Mouse (Mus musculus): ENCODE results near the gene Pex26. TPM values are rescaled to one million over a fixed set of nuclear protein-coding genes. Genes with fewer than 3 reads are reported as not detected.

Gene Pex26
- total and polyA plus RNA-seq, 3 experiments = 6.9 to 9.9 TPM; not detected in 1

- Histone ChIP-seq H3K79me2 (ENCODE audit: control insufficient read depth, insufficient read depth, low read length, poor library complexity) (no peaks in the 10 kb centered on the region), H3K27ac (ENCODE audit: control insufficient read depth, low read depth, low read length) (no peak overlapping the region), H3K4me1 (ENCODE audit: control insufficient read depth in 1 of 2, insufficient read depth in 2 of 2, low read length in 2 of 2) (no peaks in the 10 kb centered on the region), H3K4me3 (ENCODE audit: control insufficient read depth in 1 of 2, insufficient read depth in 1 of 2, low read depth in 2 of 2, low read length in 2 of 2) (no peak overlapping the region), H3K36me3 (ENCODE audit: control insufficient read depth in 1 of 2, insufficient read depth in 2 of 2, low read length in 2 of 2) (no peaks in the 10 kb centered on the region; a peak in 2 of 4 replicates), H3K27me3 (ENCODE audit: control insufficient read depth in 1 of 2, insufficient read depth in 2 of 2, low read length in 2 of 2) (no peaks in the 10 kb centered on the region), H3K9ac (ENCODE audit: control insufficient read depth, low read depth, low read length, poor library complexity, severe bottlenecking) (no peak overlapping the region), H3K9me3 (replicated peaks; ENCODE audit: insufficient read depth, low read length) (no peaks in the 10 kb centered on the region)
- DNase-seq (ENCODE audit: low read depth, low spot score) = no peak
- TF ChIP-seq ZMIZ1 (IDR thresholded peaks at IDR 0.05; ENCODE audit: low read depth, low read length) (no peak), MXI1 (IDR thresholded peaks at IDR 0.05; ENCODE audit: low read depth, low read length) (no peak), CTCF (IDR thresholded peaks at IDR 0.05 in 2 of 3, conservative IDR thresholded peaks at IDR 0.05 in 1 of 3; ENCODE audit: control insufficient read depth in 1 of 3, insufficient read depth in 1 of 3, low read depth in 2 of 3, low read length in 3 of 3, poor library complexity in 1 of 3, severe bottlenecking in 1 of 3) (no peak), ZC3H11A (IDR thresholded peaks at IDR 0.05; ENCODE audit: low read depth, low read length) (no peak), GATA1 (IDR thresholded peaks at IDR 0.05; ENCODE audit: low read depth, low read length) (no peak), USF1 (IDR thresholded peaks at IDR 0.05; ENCODE audit: low read depth, low read length) (no peak), MAZ (IDR thresholded peaks at IDR 0.05; ENCODE audit: low read depth, low read length) (no peak), CHD2 (IDR thresholded peaks at IDR 0.05; ENCODE audit: low read length) (no peak), NELFE (IDR thresholded peaks at IDR 0.05; ENCODE audit: low read depth, low read length) (no peak), RCOR1 (IDR thresholded peaks at IDR 0.05; ENCODE audit: low read depth, low read length) (no peak), POLR2AphosphoS2 (IDR thresholded peaks at IDR 0.05; ENCODE audit: low read length) (no peak)
Observed at GRCm38 (mm10) chr6:121197807-121198365, 14.4 kb downstream of the Pex26 start.

GRCm38 (mm10) chr6:121200458-121200857 lies 17.0 kb downstream of the Pex26 start:
- Histone ChIP-seq H3K36me3 (ENCODE audit: control insufficient read depth in 1 of 2, insufficient read depth in 2 of 2, low read length in 2 of 2) (no peaks in the 10 kb centered on the region; a peak in 1 of 4 replicates), H3K27ac (ENCODE audit: control insufficient read depth, low read depth, low read length) (no peak overlapping the region), H3K4me3 (ENCODE audit: control insufficient read depth in 1 of 2, insufficient read depth in 1 of 2, low read depth in 2 of 2, low read length in 2 of 2) (no peak overlapping the region), H3K9ac (ENCODE audit: control insufficient read depth, low read depth, low read length, poor library complexity, severe bottlenecking) (no peak overlapping the region), H3K9me3 (replicated peaks; ENCODE audit: insufficient read depth, low read length) (no peaks in the 10 kb centered on the region), H3K27me3 (ENCODE audit: control insufficient read depth in 1 of 2, insufficient read depth in 2 of 2, low read length in 2 of 2) (no peaks in the 10 kb centered on the region), H3K4me1 (ENCODE audit: control insufficient read depth in 1 of 2, insufficient read depth in 2 of 2, low read length in 2 of 2) (no peaks in the 10 kb centered on the region), H3K79me2 (ENCODE audit: control insufficient read depth, insufficient read depth, low read length, poor library complexity) (no peaks in the 10 kb centered on the region)
- TF ChIP-seq GATA1 (IDR thresholded peaks at IDR 0.05; ENCODE audit: low read depth, low read length) (no peak), MXI1 (IDR thresholded peaks at IDR 0.05; ENCODE audit: low read depth, low read length) (no peak), NELFE (IDR thresholded peaks at IDR 0.05; ENCODE audit: low read depth, low read length) (no peak), UBTF (IDR thresholded peaks at IDR 0.05; ENCODE audit: borderline replicate concordance, insufficient read depth, low read depth, low read length) (no peak), CHD1 (IDR thresholded peaks at IDR 0.05; ENCODE audit: low read depth, low read length) (no peak), KAT2A (conservative IDR thresholded peaks at IDR 0.05; ENCODE audit: low read depth, low read length) (no peak), MYC (IDR thresholded peaks at IDR 0.05; ENCODE audit: low read depth, low read length) (no peak), TAL1 (IDR thresholded peaks at IDR 0.05; ENCODE audit: low read length) (no peak), MAX (IDR thresholded peaks at IDR 0.05; ENCODE audit: low read length) (no peak), RAD21 (IDR thresholded peaks at IDR 0.05; ENCODE audit: low read depth, low read length) (no peak), TCF12 (IDR thresholded peaks at IDR 0.05; ENCODE audit: low read depth, low read length) (no peak), CTCF (IDR thresholded peaks at IDR 0.05 in 2 of 3, conservative IDR thresholded peaks at IDR 0.05 in 1 of 3; ENCODE audit: control insufficient read depth in 1 of 3, insufficient read depth in 1 of 3, low read depth in 2 of 3, low read length in 3 of 3, poor library complexity in 1 of 3, severe bottlenecking in 1 of 3) (no peak), RCOR1 (IDR thresholded peaks at IDR 0.05; ENCODE audit: low read depth, low read length) (no peak), USF1 (IDR thresholded peaks at IDR 0.05; ENCODE audit: low read depth, low read length) (no peak), ELF1 (IDR thresholded peaks at IDR 0.05; ENCODE audit: low read depth, low read length) (no peak), MAFK (IDR thresholded peaks at IDR 0.05; ENCODE audit: borderline replicate concordance, low read depth, low read length) (no peak), CHD2 (IDR thresholded peaks at IDR 0.05; ENCODE audit: low read length) (no peak), MAZ (IDR thresholded peaks at IDR 0.05; ENCODE audit: low read depth, low read length) (no peak), EP300 (IDR thresholded peaks at IDR 0.05; ENCODE audit: low read depth in 1 of 2, low read length in 2 of 2) (no peak)
- DNase-seq (ENCODE audit: low read depth, low spot score) = no peak

Measured in MEL (cell line).